ENCODE assay signal across 8 mouse cellular contexts in genomic region chr5:77114817-77115731, GRCm38 (mm10). TPM values are rescaled to one million over a fixed set of nuclear protein-coding genes. Genes with fewer than 3 reads are reported as not detected.
DNase-seq lines count a peak whose midpoint lies in the region; ATAC-seq lines count a peak whose summit lies in the region.

Gene Hopx (minus strand): TSS chr5:77115121.

- ATAC-seq in forebrain, embryonic 15.5 days (replicated peaks) = peak; percentile 62
- peak; percentile 89 for ATAC-seq in heart, embryonic 15.5 days (replicated peaks; ENCODE audit: insufficient number of reproducible peaks, insufficient read depth, low FRiP score, low read depth)
- peak; percentile 41; the same call in 1 of the 2 replicates for ATAC-seq in kidney, embryonic 15.5 days (replicated peaks; ENCODE audit: low FRiP score)
- no peak; the same call in 1 of the 2 replicates for ATAC-seq in limb, embryonic 15.5 days (ENCODE audit: insufficient number of reproducible peaks, low FRiP score, low TSS enrichment, low read depth)

- peak; percentile 72 for DNase-seq in 416B (ENCODE audit: low read depth)
- peak; percentile 72 for DNase-seq in adrenal gland, postnatal 14 days
- peak; percentile 25 for DNase-seq in right cerebral cortex, adult 18-20 months
- DNase-seq in spleen, postnatal 14 days (ENCODE audit: low spot score in 2 of 2) = no peak

- 17% methylated on average over 33 of the region's 33 CpGs for WGBS in forebrain, embryonic 15.5 days
- 21% methylated on average over 33 of the region's 33 CpGs for WGBS in heart, embryonic 15.5 days
- 35% methylated on average over 33 of the region's 33 CpGs for whole genome bisulfite sequencing in kidney, embryonic 15.5 days
- WGBS in limb, embryonic 15.5 days = 35% methylated on average over 33 of the region's 33 CpGs

- H3K4me3 ChIP-seq in forebrain, embryonic 15.5 days = peak within 1 kb of the TSS; percentile 15
- H3K4me3 ChIP-seq in heart, embryonic 15.5 days = peak within 1 kb of the TSS; percentile 51
- H3K4me3 ChIP-seq in kidney, embryonic 15.5 days (replicated peaks) = no peak within 1 kb of the TSS
- no peak within 1 kb of the TSS for H3K4me3 ChIP-seq in limb, embryonic 15.5 days

- H3K9ac ChIP-seq in forebrain, embryonic 15.5 days (replicated peaks) = no peak within 1 kb of the TSS; the same call in 1 of the 2 replicates
- peak within 1 kb of the TSS; percentile 61 for H3K9ac ChIP-seq in heart, embryonic 15.5 days
- H3K9ac ChIP-seq in kidney, embryonic 15.5 days = no peak within 1 kb of the TSS
- no peak within 1 kb of the TSS for H3K9ac ChIP-seq in limb, embryonic 15.5 days

- no peaks in the 10 kb centered on the region for H3K36me3 ChIP-seq in forebrain, embryonic 15.5 days
- H3K36me3 ChIP-seq in heart, embryonic 15.5 days = no peaks in the 10 kb centered on the region
- no peaks in the 10 kb centered on the region for H3K36me3 ChIP-seq in kidney, embryonic 15.5 days
- H3K36me3 ChIP-seq in limb, embryonic 15.5 days = no peaks in the 10 kb centered on the region

- 0 out of 2 replicates have a peak within 1 kb of the TSS, but pooled peaks have one; percentile 26 for H3K27ac ChIP-seq in forebrain, embryonic 15.5 days (replicated peaks)
- peak within 1 kb of the TSS; percentile 98 for H3K27ac ChIP-seq in heart, embryonic 15.5 days
- peak within 1 kb of the TSS; percentile 11 for H3K27ac ChIP-seq in kidney, embryonic 15.5 days
- H3K27ac ChIP-seq in limb, embryonic 15.5 days = peak within 1 kb of the TSS; percentile 54

- H3K4me2 ChIP-seq in forebrain, embryonic 15.5 days (replicated peaks) = peak within 1 kb of the TSS; percentile 30
- H3K4me2 ChIP-seq in heart, embryonic 15.5 days = peak within 1 kb of the TSS; percentile 61
- H3K4me2 ChIP-seq in kidney, embryonic 15.5 days = peak within 1 kb of the TSS; percentile 37
- H3K4me2 ChIP-seq in limb, embryonic 15.5 days = peak within 1 kb of the TSS; percentile 27

- no peaks in the 10 kb centered on the region for H3K9me3 ChIP-seq in forebrain, embryonic 15.5 days
- no peaks in the 10 kb centered on the region for H3K9me3 ChIP-seq in heart, embryonic 15.5 days (replicated peaks)
- no peaks in the 10 kb centered on the region for H3K9me3 ChIP-seq in kidney, embryonic 15.5 days (replicated peaks)
- H3K9me3 ChIP-seq in limb, embryonic 15.5 days = no peaks in the 10 kb centered on the region

- H3K4me1 ChIP-seq in forebrain, embryonic 15.5 days = peaks cover 16% of the 10 kb centered on the region
- H3K4me1 ChIP-seq in heart, embryonic 15.5 days (replicated peaks) = peaks cover 29% of the 10 kb centered on the region
- peaks cover 17% of the 10 kb centered on the region for H3K4me1 ChIP-seq in kidney, embryonic 15.5 days
- H3K4me1 ChIP-seq in limb, embryonic 15.5 days = peaks cover 17% of the 10 kb centered on the region

- H3K27me3 ChIP-seq in forebrain, embryonic 15.5 days = peaks cover 32% of the 10 kb centered on the region
- no peaks in the 10 kb centered on the region for H3K27me3 ChIP-seq in heart, embryonic 15.5 days
- no peaks in the 10 kb centered on the region for H3K27me3 ChIP-seq in kidney, embryonic 15.5 days
- H3K27me3 ChIP-seq in limb, embryonic 15.5 days = no peaks in the 10 kb centered on the region

RNA-seq across cellular contexts. Expression of gene Hopx, which starts in this region (rescaled TPM):
- total RNA-seq in adrenal gland, postnatal 14 days (2021) = 9.0 and 10.5 TPM in 2 replicates
- polyA plus RNA-seq in forebrain, embryonic 15.5 days (2015; fragmentation: Nextera tagmentation; extraction: Ambion mirVana) = 1.8 and 2.2 TPM in 2 replicates
- 16.0 and 23.6 TPM in 2 replicates for polyA plus RNA-seq in heart, embryonic 15.5 days (2015; fragmentation: Nextera tagmentation; extraction: Ambion mirVana)
- polyA plus RNA-seq in kidney, embryonic 15.5 days (2015; fragmentation: Nextera tagmentation; extraction: Ambion mirVana) = 1.0 and 1.7 TPM in 2 replicates
- polyA plus RNA-seq in limb, embryonic 15.5 days (2015; fragmentation: Nextera tagmentation; extraction: Ambion mirVana) = 5.5 and 6.0 TPM in 2 replicates

Comparison
In these comparisons a context has a peak if more than half of its experiments do, and no peak if none do; other contexts are left out.
1. DNase-seq: peak in 416B (single experiment), adrenal gland, postnatal 14 days (single experiment) and right cerebral cortex, adult 18-20 months (single experiment); none in spleen, postnatal 14 days (0 of 2).
2. H3K27ac ChIP-seq: peak in every context shown above with its lines; median percentile 98 in heart, embryonic 15.5 days; 54 in limb, embryonic 15.5 days; 26 in forebrain, embryonic 15.5 days; 11 in kidney, embryonic 15.5 days.
3. H3K4me3 ChIP-seq: peak in forebrain, embryonic 15.5 days (single experiment) and heart, embryonic 15.5 days (single experiment); none in kidney, embryonic 15.5 days (single experiment) and limb, embryonic 15.5 days (single experiment).
4. Peak in every context shown above with its lines, with median percentiles within 50 percentile points of each other: H3K4me2 ChIP-seq.